Mouse (Mus musculus) heart, postnatal 0 days (tissue): ENCODE data around the gene Ift43.

Source experiments
- CTCF ChIP-seq: IDR thresholded peaks from 2 replicates; pipeline ENCODE4 v1.5.1; 2016; ENCODE audit warnings: antibody characterized with exemption, control low read depth, low read depth
- EP300 ChIP-seq: IDR thresholded peaks from 2 replicates; pipeline ENCODE4 v1.6.1; 2016; ENCODE audit warnings: antibody characterized with exemption, low read depth

- TF ChIP-seq CTCF (no peak), EP300 (no peak)
Observed at GRCm38 (mm10) chr12:86161942-86162341, 79.6 kb downstream of the Ift43 start.
